Mouse (Mus musculus) kidney, postnatal 25 days (tissue): ENCODE measurements around the gene Ccdc113.

Source experiments
- DNase-seq, 2 experiments: peaks; one replicate each; pipeline ENCODE4 v3.0.0; 2021; ENCODE audit warnings: mixed read lengths in 2 of 2

The Ccdc113 gene

GRCm38 (mm10) chr8:95533584-95534387 is at the start of gene Ccdc113:
TSS of gene Ccdc113 (plus strand) at chr8:95534085.
- DNase-seq = peak; percentile 44 to 67

GRCm38 (mm10) chr8:95487800-95488697 is 45.8 kb upstream of the Ccdc113 start:
- no peak for DNase-seq

GRCm38 (mm10) chr8:95488698-95489332 is 45.1 kb upstream of the Ccdc113 start:
- peak; percentile 83 to 91 for DNase-seq

- DNase-seq = no peak
Measured at GRCm38 (mm10) chr8:95490006-95490405, 43.9 kb upstream of the Ccdc113 start, which contains the start of gene Csnk2a2. TSS of gene Csnk2a2 (minus strand) at chr8:95490039.

GRCm38 (mm10) chr8:95492057-95492456 is 41.8 kb upstream of the Ccdc113 start:
- DNase-seq = no peak

GRCm38 (mm10) chr8:95495444-95495843 is 38.4 kb upstream of the Ccdc113 start:
- DNase-seq = no peak

- no peak for DNase-seq
Measured at GRCm38 (mm10) chr8:95496420-95496819, 37.5 kb upstream of the Ccdc113 start.

GRCm38 (mm10) chr8:95497821-95498220 is 36.1 kb upstream of the Ccdc113 start:
- no peak for DNase-seq

GRCm38 (mm10) chr8:95499266-95500064 is 34.4 kb upstream of the Ccdc113 start:
- peak in 1 of 2 experiments; percentile 27 for DNase-seq

GRCm38 (mm10) chr8:95500436-95500835 is 33.4 kb upstream of the Ccdc113 start:
- no peak for DNase-seq

- DNase-seq = no peak
Measured at GRCm38 (mm10) chr8:95502431-95502830, 31.5 kb upstream of the Ccdc113 start.

- DNase-seq = no peak
Measured at GRCm38 (mm10) chr8:95504835-95505234, 29.1 kb upstream of the Ccdc113 start.

- DNase-seq = no peak
Measured at GRCm38 (mm10) chr8:95505606-95506005, 28.3 kb upstream of the Ccdc113 start.

- DNase-seq = no peak
Measured at GRCm38 (mm10) chr8:95506245-95506644, 27.6 kb upstream of the Ccdc113 start.

GRCm38 (mm10) chr8:95512257-95512656 is 21.6 kb upstream of the Ccdc113 start:
- DNase-seq = no peak

GRCm38 (mm10) chr8:95513219-95513618 is 20.7 kb upstream of the Ccdc113 start:
- no peak for DNase-seq

- no peak for DNase-seq
Measured at GRCm38 (mm10) chr8:95516928-95517327, 17.0 kb upstream of the Ccdc113 start.

- DNase-seq = no peak
Measured at GRCm38 (mm10) chr8:95523991-95524390, 9.9 kb upstream of the Ccdc113 start.

- DNase-seq = no peak
Measured at GRCm38 (mm10) chr8:95528194-95528593, 5.7 kb upstream of the Ccdc113 start.

GRCm38 (mm10) chr8:95528750-95529310 is 5.1 kb upstream of the Ccdc113 start:
- no peak for DNase-seq

- no peak for DNase-seq
Measured at GRCm38 (mm10) chr8:95532206-95532605, 1.7 kb upstream of the Ccdc113 start.

GRCm38 (mm10) chr8:95539487-95539886 is 5.6 kb downstream of the Ccdc113 start:
- no peak for DNase-seq
